Mouse (Mus musculus): Measurements from ENCODE around the gene Adcy1. TPM values are rescaled to one million over a fixed set of nuclear protein-coding genes. Genes with fewer than 3 reads are reported as not detected.

Gene Adcy1
- polyA plus RNA-seq, 1 experiment, result 2.2 TPM

GRCm38 (mm10) chr11:7094844-7095243 lies 31.6 kb downstream of the Adcy1 start:
- no peaks in the 10 kb centered on the region for H3K4me1 ChIP-seq (ENCODE audit: control insufficient read depth, insufficient read depth, low read length)
- no peak overlapping the region for H3K4me3 ChIP-seq (ENCODE audit: insufficient read depth, low read length)
- TF ChIP-seq CTCF (IDR thresholded peaks at IDR 0.05; ENCODE audit: borderline replicate concordance, insufficient read depth, low read length) (no peak), POLR2A (IDR thresholded peaks at IDR 0.05; ENCODE audit: low read depth, low read length) (no peak)
- no peak overlapping the region for H3K27ac ChIP-seq (ENCODE audit: insufficient read depth, low read length)

- no peak for TF ChIP-seq POLR2A (IDR thresholded peaks at IDR 0.05; ENCODE audit: low read depth, low read length)
Observed at GRCm38 (mm10) chr11:7101674-7102073, 38.4 kb downstream of the Adcy1 start.

GRCm38 (mm10) chr11:7102256-7103194 lies 39.2 kb downstream of the Adcy1 start:
- H3K4me3 ChIP-seq (ENCODE audit: insufficient read depth, low read length), result no peak overlapping the region
- H3K4me1 ChIP-seq (ENCODE audit: control insufficient read depth, insufficient read depth, low read length), result no peaks in the 10 kb centered on the region
- H3K27ac ChIP-seq (ENCODE audit: insufficient read depth, low read length), result no peak overlapping the region
- TF ChIP-seq CTCF (IDR thresholded peaks at IDR 0.05; ENCODE audit: borderline replicate concordance, insufficient read depth, low read length), result no peak
- no peak for TF ChIP-seq POLR2A (IDR thresholded peaks at IDR 0.05; ENCODE audit: low read depth, low read length)

More at GRCm38 (mm10) chr11:7101674-7102073, 38.4 kb downstream of the Adcy1 start:
- H3K4me1 ChIP-seq (ENCODE audit: control insufficient read depth, insufficient read depth, low read length), result no peaks in the 10 kb centered on the region
- H3K27ac ChIP-seq (ENCODE audit: insufficient read depth, low read length), result no peak overlapping the region
- H3K4me3 ChIP-seq (ENCODE audit: insufficient read depth, low read length), result no peak overlapping the region

- TF ChIP-seq POLR2A (IDR thresholded peaks at IDR 0.05; ENCODE audit: low read depth, low read length), result no peak
- H3K4me1 ChIP-seq (ENCODE audit: control insufficient read depth, insufficient read depth, low read length), result no peaks in the 10 kb centered on the region
- no peak overlapping the region for H3K4me3 ChIP-seq (ENCODE audit: insufficient read depth, low read length)
Observed at GRCm38 (mm10) chr11:7105337-7105736, 42.0 kb downstream of the Adcy1 start.

GRCm38 (mm10) chr11:7109131-7109530 lies 45.8 kb downstream of the Adcy1 start:
- no peak overlapping the region for H3K27ac ChIP-seq (ENCODE audit: insufficient read depth, low read length)
- H3K4me1 ChIP-seq (ENCODE audit: control insufficient read depth, insufficient read depth, low read length), result no peaks in the 10 kb centered on the region
- no peak for TF ChIP-seq POLR2A (IDR thresholded peaks at IDR 0.05; ENCODE audit: low read depth, low read length)
- no peak for TF ChIP-seq CTCF (IDR thresholded peaks at IDR 0.05; ENCODE audit: borderline replicate concordance, insufficient read depth, low read length)
- no peak overlapping the region for H3K4me3 ChIP-seq (ENCODE audit: insufficient read depth, low read length)

More at GRCm38 (mm10) chr11:7105337-7105736, 42.0 kb downstream of the Adcy1 start:
- no peak overlapping the region for H3K27ac ChIP-seq (ENCODE audit: insufficient read depth, low read length)

- TF ChIP-seq CTCF (IDR thresholded peaks at IDR 0.05; ENCODE audit: borderline replicate concordance, insufficient read depth, low read length) (no peak), POLR2A (IDR thresholded peaks at IDR 0.05; ENCODE audit: low read depth, low read length) (no peak)
- Histone ChIP-seq H3K4me3 (ENCODE audit: insufficient read depth, low read length) (no peak overlapping the region), H3K27ac (ENCODE audit: insufficient read depth, low read length) (no peak overlapping the region), H3K4me1 (ENCODE audit: control insufficient read depth, insufficient read depth, low read length) (no peaks in the 10 kb centered on the region)
Observed at GRCm38 (mm10) chr11:7113046-7113445, 49.8 kb downstream of the Adcy1 start.

GRCm38 (mm10) chr11:7113687-7114086 lies 50.4 kb downstream of the Adcy1 start:
- TF ChIP-seq POLR2A (IDR thresholded peaks at IDR 0.05; ENCODE audit: low read depth, low read length), result no peak
- TF ChIP-seq CTCF (IDR thresholded peaks at IDR 0.05; ENCODE audit: borderline replicate concordance, insufficient read depth, low read length), result no peak
- Histone ChIP-seq H3K4me1 (ENCODE audit: control insufficient read depth, insufficient read depth, low read length) (no peaks in the 10 kb centered on the region), H3K4me3 (ENCODE audit: insufficient read depth, low read length) (no peak overlapping the region), H3K27ac (ENCODE audit: insufficient read depth, low read length) (no peak overlapping the region)

GRCm38 (mm10) chr11:7114312-7114711 lies 51.0 kb downstream of the Adcy1 start:
- H3K27ac ChIP-seq (ENCODE audit: insufficient read depth, low read length), result no peak overlapping the region
- H3K4me3 ChIP-seq (ENCODE audit: insufficient read depth, low read length), result no peak overlapping the region
- TF ChIP-seq POLR2A (IDR thresholded peaks at IDR 0.05; ENCODE audit: low read depth, low read length) (no peak), CTCF (IDR thresholded peaks at IDR 0.05; ENCODE audit: borderline replicate concordance, insufficient read depth, low read length) (no peak)
- H3K4me1 ChIP-seq (ENCODE audit: control insufficient read depth, insufficient read depth, low read length), result no peaks in the 10 kb centered on the region

GRCm38 (mm10) chr11:7116647-7117046 lies 53.4 kb downstream of the Adcy1 start:
- TF ChIP-seq POLR2A (IDR thresholded peaks at IDR 0.05; ENCODE audit: low read depth, low read length), result no peak
- TF ChIP-seq CTCF (IDR thresholded peaks at IDR 0.05; ENCODE audit: borderline replicate concordance, insufficient read depth, low read length), result no peak
- no peaks in the 10 kb centered on the region for H3K4me1 ChIP-seq (ENCODE audit: control insufficient read depth, insufficient read depth, low read length)
- H3K27ac ChIP-seq (ENCODE audit: insufficient read depth, low read length), result no peak overlapping the region
- no peak overlapping the region for H3K4me3 ChIP-seq (ENCODE audit: insufficient read depth, low read length)

GRCm38 (mm10) chr11:7129319-7130051 lies 66.2 kb downstream of the Adcy1 start:
- Histone ChIP-seq H3K4me1 (ENCODE audit: control insufficient read depth, insufficient read depth, low read length) (peaks cover 5% of the 10 kb centered on the region), H3K4me3 (ENCODE audit: insufficient read depth, low read length) (no peak overlapping the region), H3K27ac (ENCODE audit: insufficient read depth, low read length) (peak overlapping the region; percentile 78)
- no peak for TF ChIP-seq POLR2A (IDR thresholded peaks at IDR 0.05; ENCODE audit: low read depth, low read length)
- no peak for TF ChIP-seq CTCF (IDR thresholded peaks at IDR 0.05; ENCODE audit: borderline replicate concordance, insufficient read depth, low read length)

Measured in embryonic fibroblast, embryonic 13.5 days (primary cell).